Mouse (Mus musculus): ENCODE results near the gene Elk3.

GRCm38 (mm10) chr10:93335828-93336461, 25.0 kb upstream of the Elk3 start:
- TF ChIP-seq CTCF (IDR thresholded peaks at IDR 0.05; ENCODE audit: borderline replicate concordance, control insufficient read depth, extremely low read depth, insufficient read depth, low read length, poor library complexity): no peak
- no peak for TF ChIP-seq POLR2A (IDR thresholded peaks at IDR 0.05; ENCODE audit: control insufficient read depth, extremely low read depth, insufficient read depth, low read length, poor library complexity)
